Mouse (Mus musculus) cerebellum, adult 2 months (tissue): Measurements from ENCODE around the gene Mgat4e.

Experiments
- CTCF ChIP-seq: fragments of 200-500 bp; IDR thresholded peaks from 2 replicates; pipeline ENCODE4 v1.5.1; 2011; ENCODE audit warnings: low read depth, mild to moderate bottlenecking, control low read depth, low read length, moderate library complexity, borderline replicate concordance; ENCODE audit not compliant: insufficient read depth
- POLR2A ChIP-seq: fragments of 200-500 bp; IDR thresholded peaks from 2 replicates; pipeline ENCODE4 v1.6.1; 2011; ENCODE audit warnings: low read length, control low read depth, borderline replicate concordance; ENCODE audit not compliant: insufficient read depth

DNA sequence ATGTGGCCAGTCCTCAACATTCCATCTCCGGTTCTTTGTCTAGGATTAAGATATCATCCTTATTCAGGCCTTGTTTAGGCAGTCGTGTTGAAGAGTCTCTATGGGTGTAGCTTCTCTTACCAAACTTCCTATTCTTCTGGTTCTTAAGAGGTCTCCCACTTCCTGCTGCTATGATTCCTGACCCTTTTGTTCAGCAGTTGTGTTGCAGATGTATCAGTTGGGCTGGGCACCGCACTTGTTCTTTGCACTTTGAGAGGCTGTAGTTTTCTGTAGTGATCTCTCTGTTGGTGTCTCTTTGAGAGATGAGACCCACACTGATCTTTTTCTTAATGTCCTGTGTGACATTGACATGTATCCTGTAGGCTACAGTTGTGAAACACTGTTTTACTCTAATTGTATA is 21.1 kb upstream of the Mgat4e start:
- no peak for TF ChIP-seq CTCF
- no peak for TF ChIP-seq POLR2A
